Mouse (Mus musculus) embryonic facial prominence, embryonic 12.5 days (tissue): ENCODE data around the gene Mrpl20. TPM values are rescaled to one million over a fixed set of nuclear protein-coding genes. Genes with fewer than 3 reads are reported as not detected.

Experiments used
- ATAC-seq: fragments of 200-750 bp; cut with Nextera tagmentation; 2 replicates; pipeline ENCODE4 v1.8.0; 2017; ENCODE audit not compliant: insufficient number of reproducible peaks, insufficient read depth, low FRiP score, low TSS enrichment
- H3K27ac ChIP-seq: fragments of 300-500 bp; sonication (generic); 2 replicates; pipeline ENCODE4 v1.5.1; 2016; ENCODE audit warnings: mild to moderate bottlenecking
- H3K27me3 ChIP-seq: fragments of 300-500 bp; sonication (generic); 2 replicates; pipeline ENCODE4 v1.6.1; 2016; ENCODE audit warnings: mild to moderate bottlenecking, moderate library complexity
- H3K36me3 ChIP-seq: fragments of 300-500 bp; sonication (generic); 2 replicates; pipeline ENCODE4 v1.6.1; 2016; ENCODE audit warnings: mild to moderate bottlenecking
- H3K4me1 ChIP-seq: fragments of 300-500 bp; sonication (generic); 2 replicates; pipeline ENCODE4 v1.6.1; 2016
- H3K4me2 ChIP-seq: fragments of 300-500 bp; sonication (generic); replicated peaks from 2 replicates; pipeline ENCODE4 v1.6.1; 2016; ENCODE audit warnings: mild to moderate bottlenecking, moderate library complexity
- H3K4me3 ChIP-seq: fragments of 300-500 bp; sonication (generic); 2 replicates; pipeline ENCODE4 v1.5.1; 2016; ENCODE audit warnings: mild to moderate bottlenecking
- H3K9ac ChIP-seq: fragments of 300-500 bp; sonication (generic); 2 replicates; pipeline ENCODE4 v1.6.1; 2016; ENCODE audit warnings: mild to moderate bottlenecking, moderate library complexity
- H3K9me3 ChIP-seq: fragments of 300-500 bp; sonication (generic); 2 replicates; pipeline ENCODE4 v1.6.1; 2016; ENCODE audit warnings: mild to moderate bottlenecking, moderate library complexity
- WGBS: fragments of 180-500 bp; shearing (Covaris S2); methylation state at CpG from one replicate; pipeline ENCODE4 v1.1.7; 2016; 5-methylcytosine and 5-hydroxymethylcytosine counted together
- polyA plus RNA-seq: library from polyadenylated mRNA; unstranded; fragments of >200 nt; fragmentation: Nextera tagmentation; extraction: Ambion mirVana; gene quantifications from 2 replicates; pipeline ENCODE4 v1.2.1, GENCODE M21; 2016

Gene Mrpl20
- polyA plus RNA-seq, 1 experiment from 2014 or later: 214 TPM

- Histone ChIP-seq H3K9me3 (no peaks in the 10 kb centered on the region), H3K36me3 (no peaks in the 10 kb centered on the region), H3K4me1 (peaks cover 17% of the 10 kb centered on the region), H3K27me3 (peaks cover 19% of the 10 kb centered on the region), H3K4me3 (no peak overlapping the region), H3K4me2 (no peak overlapping the region), H3K9ac (no peak overlapping the region), H3K27ac (no peak overlapping the region)
- WGBS: 85% methylated on average over 13 of the region's 13 CpGs
- no peak for ATAC-seq
Measured at GRCm38 (mm10) chr4:155772786-155773185, 29.9 kb upstream of the Mrpl20 start.

DNA sequence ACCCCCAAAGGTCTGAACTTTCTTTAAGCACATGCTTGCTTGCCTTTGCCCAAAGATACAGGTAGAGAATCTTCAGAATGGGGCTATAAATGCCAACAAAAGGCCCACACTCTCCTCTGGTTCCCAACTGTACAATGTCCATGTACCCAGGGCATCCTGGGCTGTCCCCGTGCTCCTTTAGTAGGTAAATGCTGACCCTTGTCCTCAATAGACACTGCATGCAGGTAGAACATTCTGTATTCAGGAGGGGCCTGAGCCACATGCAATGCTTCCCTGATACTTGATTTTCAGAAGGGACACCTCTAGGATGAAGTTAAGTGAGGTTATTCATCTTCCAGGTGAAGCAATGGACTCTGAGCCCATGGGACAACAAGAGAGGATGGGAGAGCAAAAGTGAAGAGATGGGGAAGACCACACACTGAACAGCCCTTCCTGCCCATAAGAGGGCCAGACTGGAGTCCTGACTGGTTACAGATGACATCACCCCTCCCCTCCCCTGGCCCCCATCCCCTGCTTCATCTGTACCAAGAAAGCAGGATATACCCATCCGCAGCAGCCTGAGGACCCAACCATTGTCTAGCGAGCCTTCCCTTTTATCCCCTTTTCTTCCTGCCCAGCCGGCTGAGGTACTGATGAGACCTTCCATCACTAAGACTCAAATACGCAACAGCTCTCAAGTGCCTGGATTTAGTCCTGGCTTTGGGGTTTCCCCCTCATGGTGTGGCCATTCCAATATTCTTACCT is 29.2 kb upstream of the Mrpl20 start:
- H3K27me3 ChIP-seq: peaks cover 19% of the 10 kb centered on the region
- H3K9ac ChIP-seq: 0 out of 2 replicates have a peak overlapping the region, but pooled peaks have one; percentile 47
- no peak overlapping the region for H3K27ac ChIP-seq
- H3K9me3 ChIP-seq: no peaks in the 10 kb centered on the region
- ATAC-seq: no peak
- no peaks in the 10 kb centered on the region for H3K36me3 ChIP-seq
- H3K4me3 ChIP-seq: peak overlapping the region; percentile 38
- WGBS: 39% methylated on average over 5 of the region's 5 CpGs
- peak overlapping the region; percentile 81 for H3K4me2 ChIP-seq
- peaks cover 17% of the 10 kb centered on the region for H3K4me1 ChIP-seq

DNA sequence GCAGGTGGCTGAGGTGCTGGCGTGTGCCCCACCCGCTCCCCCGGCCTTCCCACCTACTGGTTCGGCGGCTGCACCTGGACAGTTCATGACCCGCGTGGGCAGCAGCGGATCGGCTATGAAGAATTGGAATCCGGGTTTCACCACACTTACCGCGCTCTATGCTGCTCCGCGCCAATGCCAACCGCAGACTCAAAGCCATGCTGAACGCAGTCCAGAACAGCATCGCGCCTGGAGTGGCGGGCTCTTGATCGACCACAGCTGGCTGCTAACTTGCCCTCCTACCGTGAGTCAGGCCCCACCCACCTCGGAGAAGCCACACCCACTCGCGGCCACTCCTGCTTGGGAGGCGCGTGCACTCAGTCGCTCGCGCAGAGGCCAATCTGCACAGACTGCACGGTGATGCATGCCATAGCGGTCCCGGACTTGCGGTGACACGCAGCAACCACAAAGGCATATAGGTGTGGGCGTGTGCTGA is 28.4 kb upstream of the Mrpl20 start, which contains the start of gene Vwa1:
Gene Vwa1, minus strand, starts transcription at position 419 of the 475 bp plus-strand sequence.
- Histone ChIP-seq H3K4me2 (peak within 1 kb of the TSS; percentile 81), H3K4me1 (peaks cover 17% of the 10 kb centered on the region), H3K27ac (peak within 1 kb of the TSS; percentile 67), H3K9me3 (no peaks in the 10 kb centered on the region), H3K36me3 (no peaks in the 10 kb centered on the region), H3K27me3 (peaks cover 19% of the 10 kb centered on the region), H3K4me3 (peak within 1 kb of the TSS; percentile 38), H3K9ac (peak within 1 kb of the TSS; percentile 47; the same call in 1 of the 2 replicates)
- peak; percentile 67 for ATAC-seq
- WGBS: 1% methylated on average over 35 of the region's 35 CpGs

DNA sequence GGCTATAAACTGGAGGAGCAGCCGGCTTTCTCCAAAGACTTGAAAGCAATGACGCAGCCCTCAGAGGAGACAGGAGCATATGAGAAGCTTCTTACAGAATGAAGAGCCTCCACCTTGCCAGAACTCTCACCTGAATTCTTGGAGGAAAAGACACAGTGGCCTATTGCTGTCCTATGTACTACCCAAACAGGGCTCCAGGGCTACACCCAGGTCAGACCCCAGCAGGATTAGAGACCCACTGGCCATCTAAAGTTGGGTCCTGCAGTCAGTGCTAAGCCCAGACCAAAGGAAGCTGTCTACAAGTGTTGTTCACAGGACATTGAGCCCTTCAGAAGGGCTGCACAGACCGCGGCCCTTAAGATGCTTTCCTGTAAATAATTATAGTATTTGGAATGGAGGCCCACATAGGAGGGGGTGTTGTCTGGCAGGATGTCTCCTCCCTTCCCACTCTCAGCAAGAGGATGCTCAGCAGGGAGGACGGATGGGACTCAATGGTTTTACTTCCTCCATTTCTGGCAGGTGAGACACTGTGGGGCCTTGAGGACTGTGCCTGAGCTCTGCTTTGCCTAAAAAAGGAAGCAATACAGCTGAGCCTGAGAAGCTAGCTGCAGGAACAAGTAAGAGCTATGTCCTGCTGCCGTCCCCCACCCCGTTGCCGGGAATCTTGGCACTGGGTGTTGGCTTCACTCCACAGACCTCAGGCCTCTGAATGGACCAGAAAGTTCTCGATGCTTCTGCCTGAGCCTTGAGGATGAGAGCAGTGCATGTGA is 27.5 kb upstream of the Mrpl20 start:
- H3K27me3 ChIP-seq: peaks cover 19% of the 10 kb centered on the region
- ATAC-seq: 0 out of 2 replicates have a peak, but pooled peaks have one; percentile 7
- H3K9ac ChIP-seq: no peak overlapping the region
- H3K4me1 ChIP-seq: peaks cover 17% of the 10 kb centered on the region
- H3K9me3 ChIP-seq: no peaks in the 10 kb centered on the region
- peak overlapping the region; percentile 38 for H3K4me3 ChIP-seq
- peak overlapping the region; percentile 81 for H3K4me2 ChIP-seq
- no peaks in the 10 kb centered on the region for H3K36me3 ChIP-seq
- WGBS: 58% methylated on average over 9 of the region's 9 CpGs
- peak overlapping the region; percentile 67 for H3K27ac ChIP-seq

DNA sequence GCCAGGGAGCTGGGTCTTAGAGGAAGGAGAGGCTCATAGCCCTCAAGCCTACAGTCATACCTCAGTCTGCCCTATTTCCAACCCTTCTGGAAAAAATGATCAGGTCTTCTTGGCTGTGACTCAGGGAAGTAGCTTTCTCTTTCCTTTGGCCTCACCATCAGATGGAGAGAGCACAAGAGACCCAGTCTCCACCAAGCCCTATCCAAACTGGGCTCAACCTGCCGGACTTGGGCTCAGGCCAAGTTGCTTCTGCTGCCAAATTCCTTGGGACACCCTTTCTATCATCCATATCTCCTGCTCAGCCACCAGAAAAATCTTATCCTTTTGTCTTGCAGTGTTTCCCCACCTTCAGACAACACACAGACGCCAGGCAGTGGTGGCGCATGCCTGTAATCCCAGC is 26.8 kb upstream of the Mrpl20 start:
- Histone ChIP-seq H3K36me3 (no peaks in the 10 kb centered on the region), H3K27me3 (peaks cover 19% of the 10 kb centered on the region), H3K9ac (no peak overlapping the region), H3K4me2 (no peak overlapping the region), H3K27ac (0 out of 2 replicates have a peak overlapping the region, but pooled peaks have one; percentile 17), H3K4me3 (no peak overlapping the region), H3K9me3 (no peaks in the 10 kb centered on the region), H3K4me1 (peaks cover 14% of the 10 kb centered on the region)
- no peak for ATAC-seq
- 77% methylated on average over 3 of the region's 3 CpGs for WGBS

- no peaks in the 10 kb centered on the region for H3K9me3 ChIP-seq
- H3K4me1 ChIP-seq: peaks cover 16% of the 10 kb centered on the region
- WGBS: 9% methylated on average over 2 of the region's 2 CpGs
Measured at GRCm38 (mm10) chr4:155776704-155777335, 25.9 kb upstream of the Mrpl20 start.

DNA sequence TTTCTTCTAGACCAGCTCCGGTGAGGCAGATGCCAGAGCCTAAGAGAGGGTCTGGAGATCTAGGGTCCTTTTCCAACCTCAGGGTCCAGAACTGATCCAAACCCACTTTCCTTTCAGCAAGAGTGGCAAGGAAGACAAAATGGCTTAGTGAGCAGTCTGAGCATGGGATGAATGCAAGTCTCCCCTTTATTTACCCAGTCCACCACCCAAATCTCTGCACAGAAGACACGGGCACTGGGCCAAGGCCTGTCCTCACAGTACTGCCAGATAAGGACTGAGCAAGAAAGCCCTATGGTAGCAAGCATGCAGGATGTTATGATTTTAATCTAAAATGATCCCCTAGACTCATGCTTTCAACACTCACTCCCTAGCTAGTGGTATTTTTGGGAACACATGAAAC is 24.9 kb upstream of the Mrpl20 start:
- 71% methylated on average over 2 of the region's 2 CpGs for WGBS
- Histone ChIP-seq H3K27ac (no peak overlapping the region), H3K4me1 (peaks cover 16% of the 10 kb centered on the region)

More at GRCm38 (mm10) chr4:155776704-155777335, 25.9 kb upstream of the Mrpl20 start:
- Histone ChIP-seq H3K36me3 (no peaks in the 10 kb centered on the region), H3K4me3 (no peak overlapping the region), H3K27me3 (peaks cover 19% of the 10 kb centered on the region), H3K27ac (no peak overlapping the region), H3K4me2 (no peak overlapping the region), H3K9ac (no peak overlapping the region)
- ATAC-seq: no peak

DNA sequence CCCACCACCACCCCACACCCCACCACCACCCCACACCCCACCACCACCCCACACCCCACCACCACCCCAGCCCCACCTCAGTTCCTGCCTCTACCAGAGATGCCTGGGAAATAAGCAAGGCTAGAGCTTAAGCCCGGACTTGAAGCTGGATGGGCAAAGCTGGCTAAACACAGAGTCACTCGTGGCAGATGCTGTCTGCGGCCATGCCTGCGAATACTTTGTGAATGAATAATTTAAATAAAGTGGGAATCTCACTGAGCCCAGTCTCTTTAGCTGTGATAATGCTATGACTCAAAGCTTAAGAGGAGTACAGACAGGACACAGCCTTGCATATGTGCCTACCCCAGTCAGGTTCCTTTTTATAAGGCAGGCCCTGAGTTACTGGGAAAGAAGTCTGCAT is 23.2 kb upstream of the Mrpl20 start:
- 83% methylated on average over 4 of the region's 4 CpGs for WGBS
- Histone ChIP-seq H3K27me3 (no peaks in the 10 kb centered on the region), H3K4me1 (peaks cover 8% of the 10 kb centered on the region; the same call in 1 of the 2 replicates)

More for the DNA sequence above, 24.9 kb upstream of the Mrpl20 start:
- H3K4me2 ChIP-seq: no peak overlapping the region
- H3K4me3 ChIP-seq: no peak overlapping the region
- ATAC-seq: no peak
- no peaks in the 10 kb centered on the region for H3K36me3 ChIP-seq
- no peak overlapping the region for H3K9ac ChIP-seq
- H3K27me3 ChIP-seq: peaks cover 10% of the 10 kb centered on the region; the same call in 1 of the 2 replicates
- no peaks in the 10 kb centered on the region for H3K9me3 ChIP-seq

DNA sequence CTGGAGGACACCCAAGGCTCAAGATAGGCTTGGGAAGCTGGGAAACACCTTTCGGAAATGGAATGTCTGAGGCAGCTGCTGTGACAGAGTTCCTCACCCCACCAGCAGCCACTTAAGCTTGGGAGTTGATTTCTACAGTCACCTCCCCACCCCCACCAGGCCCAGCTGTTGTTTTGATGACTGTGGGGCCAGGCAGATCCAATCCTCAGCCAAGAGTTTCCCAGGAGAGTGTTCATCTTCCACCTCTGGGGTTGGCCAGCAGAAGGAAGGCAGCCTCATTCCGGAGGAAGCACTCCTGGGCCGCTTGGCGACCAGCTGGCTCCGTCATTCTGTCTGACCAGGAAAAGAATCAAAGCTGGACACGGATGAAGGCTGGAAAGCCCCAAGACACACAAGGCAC is 21.8 kb upstream of the Mrpl20 start:
- no peaks in the 10 kb centered on the region for H3K27me3 ChIP-seq
- no peak overlapping the region for H3K4me3 ChIP-seq
- 33% methylated on average over 6 of the region's 6 CpGs for WGBS
- H3K36me3 ChIP-seq: no peaks in the 10 kb centered on the region
- H3K9me3 ChIP-seq: no peaks in the 10 kb centered on the region
- peaks cover 15% of the 10 kb centered on the region for H3K4me1 ChIP-seq
- H3K27ac ChIP-seq: 0 out of 2 replicates have a peak overlapping the region, but pooled peaks have one; percentile 7
- H3K4me2 ChIP-seq: no peak overlapping the region
- no peak overlapping the region for H3K9ac ChIP-seq
- ATAC-seq: no peak; the same call in 1 of the 2 replicates

More for the DNA sequence above, 23.2 kb upstream of the Mrpl20 start:
- no peak for ATAC-seq
- H3K9me3 ChIP-seq: no peaks in the 10 kb centered on the region
- H3K4me2 ChIP-seq: no peak overlapping the region
- H3K27ac ChIP-seq: no peak overlapping the region
- no peaks in the 10 kb centered on the region for H3K36me3 ChIP-seq
- H3K4me3 ChIP-seq: no peak overlapping the region
- no peak overlapping the region for H3K9ac ChIP-seq

- no peaks in the 10 kb centered on the region for H3K36me3 ChIP-seq
- no peak for ATAC-seq
- peak overlapping the region; percentile 59 for H3K4me3 ChIP-seq
- 44% methylated on average over 16 of the region's 16 CpGs for WGBS
- H3K27ac ChIP-seq: no peak overlapping the region
- peak overlapping the region; percentile 30; the same call in 1 of the 2 replicates for H3K9ac ChIP-seq
- peaks cover 15% of the 10 kb centered on the region for H3K4me1 ChIP-seq
- peak overlapping the region; percentile 72 for H3K4me2 ChIP-seq
- H3K27me3 ChIP-seq: no peaks in the 10 kb centered on the region
- H3K9me3 ChIP-seq: no peaks in the 10 kb centered on the region
Measured at GRCm38 (mm10) chr4:155783486-155784080, 19.1 kb upstream of the Mrpl20 start.
